Mouse (Mus musculus): ENCODE measurements around the gene Vdr.

Gene Vdr

GRCm38 (mm10) chr15:97910530-97910929 lies at the start of gene Vdr:
Gene Vdr, minus strand, starts transcription at chr15:97910630.
- DNase-seq = no peak

GRCm38 (mm10) chr15:97956416-97956815 lies 46.0 kb upstream of the Vdr start:
- DNase-seq = no peak

GRCm38 (mm10) chr15:97955742-97956141 lies 45.3 kb upstream of the Vdr start:
- no peak for DNase-seq

GRCm38 (mm10) chr15:97955286-97955685 lies 44.9 kb upstream of the Vdr start:
- no peak for DNase-seq

- no peak for DNase-seq
Measured at GRCm38 (mm10) chr15:97954671-97955070, 44.2 kb upstream of the Vdr start.

GRCm38 (mm10) chr15:97952889-97953189 lies 42.4 kb upstream of the Vdr start:
- peak in 1 of 2 experiments; percentile 11 for DNase-seq

- DNase-seq = peak; percentile 82 to 84
Measured at GRCm38 (mm10) chr15:97952137-97952888, 41.9 kb upstream of the Vdr start.

GRCm38 (mm10) chr15:97950240-97950639 lies 39.8 kb upstream of the Vdr start:
- no peak for DNase-seq

- no peak for DNase-seq
Measured at GRCm38 (mm10) chr15:97949706-97950105, 39.3 kb upstream of the Vdr start.

- no peak for DNase-seq
Measured at GRCm38 (mm10) chr15:97948720-97949119, 38.3 kb upstream of the Vdr start.

GRCm38 (mm10) chr15:97945656-97946315 lies 35.4 kb upstream of the Vdr start:
- DNase-seq = no peak

- no peak for DNase-seq
Measured at GRCm38 (mm10) chr15:97944919-97945574, 34.6 kb upstream of the Vdr start.

- no peak for DNase-seq
Measured at GRCm38 (mm10) chr15:97943356-97943755, 32.9 kb upstream of the Vdr start.

GRCm38 (mm10) chr15:97942538-97942937 lies 32.1 kb upstream of the Vdr start:
- no peak for DNase-seq

- no peak for DNase-seq
Measured at GRCm38 (mm10) chr15:97941306-97941705, 30.9 kb upstream of the Vdr start.

GRCm38 (mm10) chr15:97940088-97940487 lies 29.7 kb upstream of the Vdr start:
- DNase-seq = no peak

GRCm38 (mm10) chr15:97938580-97938979 lies 28.1 kb upstream of the Vdr start:
- peak in 1 of 2 experiments; percentile 10 for DNase-seq

- no peak for DNase-seq
Measured at GRCm38 (mm10) chr15:97932441-97932840, 22.0 kb upstream of the Vdr start.

- DNase-seq = no peak
Measured at GRCm38 (mm10) chr15:97929259-97929824, 18.9 kb upstream of the Vdr start.

GRCm38 (mm10) chr15:97927821-97928220 lies 17.4 kb upstream of the Vdr start:
- no peak for DNase-seq

GRCm38 (mm10) chr15:97927018-97927417 lies 16.6 kb upstream of the Vdr start:
- DNase-seq = no peak

GRCm38 (mm10) chr15:97922421-97922820 lies 12.0 kb upstream of the Vdr start:
- DNase-seq = no peak

GRCm38 (mm10) chr15:97921796-97922195 lies 11.4 kb upstream of the Vdr start:
- no peak for DNase-seq

GRCm38 (mm10) chr15:97920306-97920705 lies 9.9 kb upstream of the Vdr start:
- no peak for DNase-seq
